Mouse (Mus musculus): ENCODE data around the gene Sbk1. TPM values are rescaled to one million over a fixed set of nuclear protein-coding genes. Genes with fewer than 3 reads are reported as not detected.
"Not testable (repeated sequence)": the region's sequence is repeated elsewhere in the genome, so short reads cannot be mapped to it uniquely, and the experiment has no call there.

The Sbk1 gene
- total RNA-seq, 2 experiments from 2014 or later: 40.7 to 52.5 TPM

GRCm38 (mm10) chr7:126287493-126288103, 15.2 kb downstream of the Sbk1 start:
- DNase-seq: no peak

- no peak for DNase-seq
Measured at GRCm38 (mm10) chr7:126288104-126288497, 15.7 kb downstream of the Sbk1 start.

- no peak for DNase-seq
Measured at GRCm38 (mm10) chr7:126288571-126289091, 16.2 kb downstream of the Sbk1 start.

- no peak for DNase-seq
Measured at GRCm38 (mm10) chr7:126289371-126289770, 17.0 kb downstream of the Sbk1 start.

- no peak for DNase-seq
Measured at GRCm38 (mm10) chr7:126289956-126290355, 17.5 kb downstream of the Sbk1 start.

- no peak for DNase-seq
Measured at GRCm38 (mm10) chr7:126291681-126292545, 19.5 kb downstream of the Sbk1 start.

GRCm38 (mm10) chr7:126293091-126293490, 20.7 kb downstream of the Sbk1 start:
- no peak for DNase-seq

GRCm38 (mm10) chr7:126297579-126298460, 25.4 kb downstream of the Sbk1 start:
- DNase-seq: peak; percentile 72

GRCm38 (mm10) chr7:126298856-126299255, 26.4 kb downstream of the Sbk1 start:
- DNase-seq: peak; percentile 78

- DNase-seq: not testable (repeated sequence)
Measured at GRCm38 (mm10) chr7:126301831-126302230, 29.4 kb downstream of the Sbk1 start.

GRCm38 (mm10) chr7:126311822-126312221, 39.4 kb downstream of the Sbk1 start:
- DNase-seq: no peak

GRCm38 (mm10) chr7:126313309-126313708, 40.9 kb downstream of the Sbk1 start:
- no peak for DNase-seq

GRCm38 (mm10) chr7:126314273-126314672, 41.9 kb downstream of the Sbk1 start:
- DNase-seq: no peak

GRCm38 (mm10) chr7:126323729-126324128, 51.3 kb downstream of the Sbk1 start:
- DNase-seq: peak; percentile 88

GRCm38 (mm10) chr7:126324791-126325190, 52.4 kb downstream of the Sbk1 start:
- DNase-seq: no peak

- not testable (repeated sequence) for DNase-seq
Measured at GRCm38 (mm10) chr7:126325576-126326273, 53.3 kb downstream of the Sbk1 start.

GRCm38 (mm10) chr7:126328848-126329247, 56.4 kb downstream of the Sbk1 start:
- DNase-seq: not testable (repeated sequence)

- DNase-seq: no peak
Measured at GRCm38 (mm10) chr7:126329907-126330645, 57.7 kb downstream of the Sbk1 start.

GRCm38 (mm10) chr7:126330693-126331092, 58.3 kb downstream of the Sbk1 start:
- DNase-seq: no peak

GRCm38 (mm10) chr7:126332691-126333090, 60.3 kb downstream of the Sbk1 start:
- no peak for DNase-seq

GRCm38 (mm10) chr7:126335556-126335955, 63.1 kb downstream of the Sbk1 start:
- no peak for DNase-seq
